Mouse (Mus musculus): ENCODE measurements around the gene Gm9887. TPM values are rescaled to one million over a fixed set of nuclear protein-coding genes. Genes with fewer than 3 reads are reported as not detected.
A peak's percentile ranks its signal among the peaks of the same experiment; 100 is the strongest.
"Not testable (repeated sequence)": the region's sequence is repeated elsewhere in the genome, so short reads cannot be mapped to it uniquely, and the experiment has no call there.

Gene Gm9887
- polyA plus RNA-seq, 1 experiment from 2014 or later: 0.80 TPM

GRCm38 (mm10) chr12:69382880-69383279 is 10.6 kb upstream of the Gm9887 start:
- no peak for ATAC-seq
- 96% methylated on average over 1 of the region's 1 CpGs for WGBS

GRCm38 (mm10) chr12:69378558-69379454 is 6.5 kb upstream of the Gm9887 start:
- H3K4me2 ChIP-seq: no peak overlapping the region
- 92% methylated on average over 11 of the region's 11 CpGs for WGBS
- H3K9ac ChIP-seq: no peak overlapping the region
- H3K27ac ChIP-seq: no peak overlapping the region
- H3K4me1 ChIP-seq: peaks cover 21% of the 10 kb centered on the region
- ATAC-seq: no peak
- H3K9me3 ChIP-seq (replicated peaks): no peaks in the 10 kb centered on the region
- H3K36me3 ChIP-seq (ENCODE audit: poor library complexity, severe bottlenecking): peaks cover 12% of the 10 kb centered on the region; the same call in 1 of the 2 replicates
- no peak overlapping the region for H3K4me3 ChIP-seq
- no peaks in the 10 kb centered on the region for H3K27me3 ChIP-seq

More at GRCm38 (mm10) chr12:69382880-69383279, 10.6 kb upstream of the Gm9887 start:
- no peak overlapping the region for H3K4me3 ChIP-seq
- no peaks in the 10 kb centered on the region for H3K4me1 ChIP-seq
- H3K36me3 ChIP-seq (ENCODE audit: poor library complexity, severe bottlenecking): peaks cover 12% of the 10 kb centered on the region; the same call in 1 of the 2 replicates
- H3K27me3 ChIP-seq: no peaks in the 10 kb centered on the region
- no peak overlapping the region for H3K4me2 ChIP-seq
- H3K27ac ChIP-seq: no peak overlapping the region
- no peaks in the 10 kb centered on the region for H3K9me3 ChIP-seq (replicated peaks)
- no peak overlapping the region for H3K9ac ChIP-seq

GRCm38 (mm10) chr12:69377636-69378035 is 5.4 kb upstream of the Gm9887 start:
- WGBS: 95% methylated on average over 6 of the region's 6 CpGs
- H3K27me3 ChIP-seq: not testable (repeated sequence)

GRCm38 (mm10) chr12:69377188-69377587 is 4.9 kb upstream of the Gm9887 start:
- Histone ChIP-seq H3K9ac (no peak overlapping the region), H3K36me3 (ENCODE audit: poor library complexity, severe bottlenecking) (peaks cover 12% of the 10 kb centered on the region; the same call in 1 of the 2 replicates), H3K4me3 (no peak overlapping the region), H3K27me3 (no peaks in the 10 kb centered on the region), H3K27ac (no peak overlapping the region), H3K4me2 (no peak overlapping the region), H3K4me1 (peaks cover 30% of the 10 kb centered on the region), H3K9me3 (replicated peaks) (no peaks in the 10 kb centered on the region)
- no peak for ATAC-seq
- 98% methylated on average over 1 of the region's 1 CpGs for WGBS

More at GRCm38 (mm10) chr12:69377636-69378035, 5.4 kb upstream of the Gm9887 start:
- Histone ChIP-seq H3K36me3 (ENCODE audit: poor library complexity, severe bottlenecking) (peaks cover 12% of the 10 kb centered on the region; the same call in 1 of the 2 replicates), H3K4me1 (peaks cover 30% of the 10 kb centered on the region)
- not testable (repeated sequence) for H3K9ac ChIP-seq; H3K9me3 ChIP-seq (replicated peaks); ATAC-seq; H3K4me2 ChIP-seq; H3K27ac ChIP-seq; H3K4me3 ChIP-seq

- Histone ChIP-seq H3K36me3 (ENCODE audit: poor library complexity, severe bottlenecking) (peaks cover 12% of the 10 kb centered on the region; the same call in 1 of the 2 replicates), H3K4me1 (peaks cover 30% of the 10 kb centered on the region), H3K4me3 (no peak overlapping the region), H3K4me2 (peak overlapping the region; percentile 1; the same call in 1 of the 2 replicates), H3K9me3 (replicated peaks) (no peaks in the 10 kb centered on the region), H3K27me3 (no peaks in the 10 kb centered on the region), H3K27ac (no peak overlapping the region), H3K9ac (no peak overlapping the region)
- no peak for ATAC-seq
- 96% methylated on average over 2 of the region's 2 CpGs for WGBS
Measured at GRCm38 (mm10) chr12:69376132-69376531, 3.9 kb upstream of the Gm9887 start.

- 46% methylated on average over 11 of the region's 11 CpGs for WGBS
- H3K27me3 ChIP-seq: no peaks in the 10 kb centered on the region
- H3K4me2 ChIP-seq: peak overlapping the region; percentile 82
- no peaks in the 10 kb centered on the region for H3K9me3 ChIP-seq (replicated peaks)
- ATAC-seq: no peak
- H3K4me1 ChIP-seq: peaks cover 30% of the 10 kb centered on the region
- H3K4me3 ChIP-seq: peak overlapping the region; percentile 100
- H3K9ac ChIP-seq: peak overlapping the region; percentile 96
- 0 out of 2 replicates have a peak, but pooled peaks cover 7% of the 10 kb centered on the region for H3K36me3 ChIP-seq (ENCODE audit: poor library complexity, severe bottlenecking)
- H3K27ac ChIP-seq: no peak overlapping the region
Measured at GRCm38 (mm10) chr12:69373850-69374766, 1.9 kb upstream of the Gm9887 start.

- H3K4me2 ChIP-seq: peak overlapping the region; percentile 82
- peak; percentile 5; the same call in 1 of the 2 replicates for ATAC-seq
- H3K4me3 ChIP-seq: peak overlapping the region; percentile 100
- no peaks in the 10 kb centered on the region for H3K9me3 ChIP-seq (replicated peaks)
- no peaks in the 10 kb centered on the region for H3K36me3 ChIP-seq (ENCODE audit: poor library complexity, severe bottlenecking)
- no peaks in the 10 kb centered on the region for H3K27me3 ChIP-seq
- under 1% methylated on average over 42 of the region's 42 CpGs for WGBS
- peak overlapping the region; percentile 90 for H3K27ac ChIP-seq
- peaks cover 30% of the 10 kb centered on the region for H3K4me1 ChIP-seq
- peak overlapping the region; percentile 96 for H3K9ac ChIP-seq
Measured at GRCm38 (mm10) chr12:69372731-69373331, 573 bp upstream of the Gm9887 start.

- under 1% methylated on average over 24 of the region's 24 CpGs for WGBS
Measured at GRCm38 (mm10) chr12:69371421-69371853, 821 bp downstream of the Gm9887 start.

GRCm38 (mm10) chr12:69370936-69371335 is 1.3 kb downstream of the Gm9887 start:
- H3K9ac ChIP-seq: peak overlapping the region; percentile 70; the same call in 1 of the 2 replicates
- H3K9me3 ChIP-seq (replicated peaks): no peaks in the 10 kb centered on the region
- H3K27ac ChIP-seq: peak overlapping the region; percentile 90; the same call in 1 of the 2 replicates
- H3K4me3 ChIP-seq: peak overlapping the region; percentile 100
- ATAC-seq: no peak
- H3K36me3 ChIP-seq (ENCODE audit: poor library complexity, severe bottlenecking): no peaks in the 10 kb centered on the region
- no peaks in the 10 kb centered on the region for H3K27me3 ChIP-seq
- peaks cover 27% of the 10 kb centered on the region for H3K4me1 ChIP-seq
- H3K4me2 ChIP-seq: peak overlapping the region; percentile 82
- 14% methylated on average over 7 of the region's 7 CpGs for WGBS

More at GRCm38 (mm10) chr12:69371421-69371853, 821 bp downstream of the Gm9887 start:
- Histone ChIP-seq H3K4me2 (peak overlapping the region; percentile 82), H3K9ac (peak overlapping the region; percentile 70), H3K27ac (peak overlapping the region; percentile 90), H3K4me3 (peak overlapping the region; percentile 100), H3K27me3 (no peaks in the 10 kb centered on the region), H3K36me3 (ENCODE audit: poor library complexity, severe bottlenecking) (no peaks in the 10 kb centered on the region), H3K4me1 (peaks cover 30% of the 10 kb centered on the region), H3K9me3 (replicated peaks) (no peaks in the 10 kb centered on the region)
- ATAC-seq: peak; percentile 93

GRCm38 (mm10) chr12:69367557-69367956 is 4.7 kb downstream of the Gm9887 start:
- WGBS: 76% methylated on average over 2 of the region's 2 CpGs
- Histone ChIP-seq H3K9ac (no peak overlapping the region), H3K4me2 (no peak overlapping the region), H3K4me3 (no peak overlapping the region), H3K9me3 (replicated peaks) (no peaks in the 10 kb centered on the region), H3K4me1 (peaks cover 4% of the 10 kb centered on the region; the same call in 1 of the 2 replicates), H3K27ac (no peak overlapping the region), H3K27me3 (no peaks in the 10 kb centered on the region), H3K36me3 (ENCODE audit: poor library complexity, severe bottlenecking) (no peaks in the 10 kb centered on the region)
- ATAC-seq: no peak

- Histone ChIP-seq H3K4me1 (peaks cover 11% of the 10 kb centered on the region), H3K9ac (no peak overlapping the region), H3K27ac (no peak overlapping the region), H3K4me2 (no peak overlapping the region), H3K27me3 (no peaks in the 10 kb centered on the region), H3K36me3 (ENCODE audit: poor library complexity, severe bottlenecking) (no peaks in the 10 kb centered on the region), H3K4me3 (no peak overlapping the region), H3K9me3 (replicated peaks) (no peaks in the 10 kb centered on the region)
- ATAC-seq: no peak
Measured at GRCm38 (mm10) chr12:69366424-69366823, 5.8 kb downstream of the Gm9887 start.

Data from forebrain, embryonic 13.5 days (tissue).